Mouse (Mus musculus): ENCODE measurements around the gene Nfil3.

DNA sequence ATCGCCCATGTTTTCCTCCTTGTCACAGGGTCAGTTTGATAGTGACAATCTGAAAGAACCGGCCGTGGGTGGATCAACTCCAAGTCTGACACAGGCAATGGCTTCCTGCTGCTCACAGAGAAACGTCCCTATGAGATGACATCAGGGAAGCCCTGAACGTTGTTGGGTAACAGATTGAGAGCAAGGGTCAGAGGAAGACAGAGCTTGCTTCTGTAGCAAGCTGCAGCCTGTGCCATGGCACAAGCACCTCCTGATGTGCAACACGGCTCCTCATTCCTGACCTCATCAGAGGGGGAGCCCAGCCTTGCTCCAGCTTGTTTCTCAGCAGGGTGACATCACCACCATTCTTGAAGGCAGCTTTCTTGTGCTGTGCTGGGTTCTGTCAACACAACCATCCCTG, 37.1 kb upstream of the Nfil3 start:
- TF ChIP-seq CTCF (IDR thresholded peaks at IDR 0.05; ENCODE audit: borderline replicate concordance, extremely low read depth, insufficient read depth, insufficient read length) (no peak), POLR2A (IDR thresholded peaks at IDR 0.05; ENCODE audit: borderline replicate concordance, extremely low read depth, insufficient read depth, insufficient read length, poor library complexity, severe bottlenecking) (no peak)
